ENCODE assay signal across 16 mouse cellular contexts in genomic region chr6:118071416-118071815, GRCm38 (mm10).
DNase-seq lines count a peak whose midpoint lies in the region; ATAC-seq and TF ChIP-seq lines count a peak whose summit lies in the region.
"Had no signal": no experiment of that assay in that cellular context is flagged by ENCODE, and none has a peak within 500 bp of the region (broad histone marks: within the 10 kb centered on the region; RNA-seq: fewer than 3 reads in every experiment).

No protein-coding gene starts in this region.

- peaks cover 33% of the 10 kb centered on the region for H3K4me1 ChIP-seq in forebrain, embryonic 13.5 days
- H3K4me1 ChIP-seq in forebrain, embryonic 16.5 days (replicated peaks; ENCODE audit: control insufficient read depth, insufficient read depth, low read length): peaks cover 37% of the 10 kb centered on the region
- H3K4me1 ChIP-seq in olfactory bulb, adult 2 months (ENCODE audit: control insufficient read depth, insufficient read depth, low read length): peaks cover 68% of the 10 kb centered on the region

- H3K36me3 ChIP-seq in forebrain, embryonic 13.5 days (ENCODE audit: poor library complexity, severe bottlenecking): no peaks in the 10 kb centered on the region
- H3K36me3 ChIP-seq in forebrain, embryonic 16.5 days (ENCODE audit: control insufficient read depth, insufficient read depth): no peaks in the 10 kb centered on the region
- H3K36me3 ChIP-seq: embryonic facial prominence, embryonic 10.5 days; heart, embryonic 13.5 days; hindbrain, embryonic 15.5 days had no signal

- no peak for TF ChIP-seq POLR2A in olfactory bulb, adult 2 months (IDR thresholded peaks at IDR 0.05; ENCODE audit: insufficient read depth, low read depth, low read length)

- ATAC-seq in forebrain, embryonic 13.5 days: 0 out of 2 replicates have a peak, but pooled peaks have one; percentile 42
- ATAC-seq in forebrain, embryonic 16.5 days: no peak
- ATAC-seq: activated CD4-positive, CD25-positive, alpha-beta regulatory T cell, adult 4 months; forebrain, embryonic 14.5 days; intestine, embryonic 16.5 days; Patski had no signal

- H3K27me3 ChIP-seq in forebrain, embryonic 13.5 days: peaks cover 18% of the 10 kb centered on the region
- no peaks in the 10 kb centered on the region; the same call in 1 of the 2 replicates for H3K27me3 ChIP-seq in forebrain, embryonic 16.5 days (replicated peaks; ENCODE audit: control insufficient read depth, insufficient read depth, low read length)
- H3K27me3 ChIP-seq: hindbrain, embryonic 15.5 days had no signal

- WGBS in forebrain, embryonic 13.5 days: 55% methylated on average over 3 of the region's 3 CpGs
- 36% methylated on average over 3 of the region's 3 CpGs for WGBS in forebrain, embryonic 16.5 days
- WGBS in olfactory bulb, adult 2 months: 32% methylated on average over 3 of the region's 3 CpGs

- H3K4me2 ChIP-seq in forebrain, embryonic 13.5 days: no peak overlapping the region
- H3K4me2 ChIP-seq in forebrain, embryonic 16.5 days (ENCODE audit: low read length): no peak overlapping the region
- H3K4me2 ChIP-seq: heart, embryonic 13.5 days; hindbrain, embryonic 15.5 days had no signal

- DNase-seq in cerebellum, adult 9-10 months: peak; percentile 58
- no peak for DNase-seq in cerebellum, adult 18-20 months
- peak; percentile 61 for DNase-seq in brain, adult 2 months (ENCODE audit: low read depth, low spot score)
- DNase-seq: adrenal gland, postnatal 14 days; gastrocnemius, postnatal 36 days; heart, postnatal 36 days had no signal

- no peak overlapping the region for H3K4me3 ChIP-seq in forebrain, embryonic 13.5 days
- H3K4me3 ChIP-seq in forebrain, embryonic 16.5 days (replicated peaks; ENCODE audit: low read length): no peak overlapping the region
- H3K4me3 ChIP-seq in olfactory bulb, adult 2 months (ENCODE audit: insufficient read depth, low read depth, low read length): no peak overlapping the region
- H3K4me3 ChIP-seq: embryonic facial prominence, embryonic 10.5 days; heart, embryonic 13.5 days; hindbrain, embryonic 15.5 days had no signal

- no peaks in the 10 kb centered on the region for H3K9me3 ChIP-seq in forebrain, embryonic 13.5 days (replicated peaks)
- no peaks in the 10 kb centered on the region for H3K9me3 ChIP-seq in forebrain, embryonic 16.5 days (ENCODE audit: control insufficient read depth, low read length)
- H3K9me3 ChIP-seq: embryonic facial prominence, embryonic 10.5 days; heart, embryonic 13.5 days; hindbrain, embryonic 15.5 days had no signal

- H3K27ac ChIP-seq in forebrain, embryonic 13.5 days: no peak overlapping the region
- no peak overlapping the region for H3K27ac ChIP-seq in forebrain, embryonic 16.5 days (ENCODE audit: low read length)
- H3K27ac ChIP-seq in olfactory bulb, adult 2 months (ENCODE audit: insufficient read depth, low read depth, low read length): peak overlapping the region; percentile 81; the same call in 1 of the 2 replicates
- H3K27ac ChIP-seq: embryonic facial prominence, embryonic 10.5 days; heart, embryonic 13.5 days; hindbrain, embryonic 15.5 days had no signal

- TF ChIP-seq CTCF in olfactory bulb, adult 2 months (IDR thresholded peaks at IDR 0.05; ENCODE audit: insufficient read depth, low read depth, low read length): no peak

- no peak overlapping the region for H3K9ac ChIP-seq in forebrain, embryonic 13.5 days
- H3K9ac ChIP-seq in forebrain, embryonic 16.5 days (replicated peaks; ENCODE audit: low read depth, low read length): no peak overlapping the region
- H3K9ac ChIP-seq: heart, embryonic 13.5 days; hindbrain, embryonic 15.5 days had no signal

Comparison
In these comparisons a context has a peak if more than half of its experiments do, and no peak if none do; other contexts are left out.
1. DNase-seq: peak in cerebellum, adult 9-10 months (single experiment) and brain, adult 2 months (single experiment); none in cerebellum, adult 18-20 months (0 of 2).